Mouse (Mus musculus): ENCODE results near the gene Trim39.

Gene Trim39

GRCm38 (mm10) chr17:36271586-36272256, at the start of gene Trim39:
Gene Trim39, minus strand, starts transcription at chr17:36272247.
- DNase-seq (ENCODE audit: low spot score in 2 of 2) = peak; percentile 76 to 89

- DNase-seq (ENCODE audit: low spot score in 2 of 2) = no peak
Measured at GRCm38 (mm10) chr17:36315689-36316253, 43.7 kb upstream of the Trim39 start.

GRCm38 (mm10) chr17:36315041-36315688, 43.1 kb upstream of the Trim39 start:
- peak; percentile 76 to 84 for DNase-seq (ENCODE audit: low spot score in 2 of 2)

- DNase-seq (ENCODE audit: low spot score in 2 of 2) = peak in 1 of 2 experiments; percentile 7
Measured at GRCm38 (mm10) chr17:36314511-36314910, 42.5 kb upstream of the Trim39 start.

GRCm38 (mm10) chr17:36309293-36309692, 37.2 kb upstream of the Trim39 start:
- no peak for DNase-seq (ENCODE audit: low spot score in 2 of 2)

GRCm38 (mm10) chr17:36308855-36309254, 36.8 kb upstream of the Trim39 start:
- peak; percentile 77 to 80 for DNase-seq (ENCODE audit: low spot score in 2 of 2)

GRCm38 (mm10) chr17:36286390-36286789, 14.3 kb upstream of the Trim39 start, which contains the start of gene H2-M10.2:
Gene H2-M10.2, minus strand, starts transcription at chr17:36286490.
- DNase-seq (ENCODE audit: low spot score in 2 of 2) = no peak

GRCm38 (mm10) chr17:36281521-36282245, 9.6 kb upstream of the Trim39 start:
- DNase-seq (ENCODE audit: low spot score in 2 of 2) = no peak

- DNase-seq (ENCODE audit: low spot score in 2 of 2) = no peak
Measured at GRCm38 (mm10) chr17:36274776-36275175, 2.7 kb upstream of the Trim39 start.

- no peak for DNase-seq (ENCODE audit: low spot score in 2 of 2)
Measured at GRCm38 (mm10) chr17:36273796-36274195, 1.7 kb upstream of the Trim39 start.

GRCm38 (mm10) chr17:36272643-36273366, 758 bp upstream of the Trim39 start:
- DNase-seq (ENCODE audit: low spot score in 2 of 2) = no peak

- DNase-seq (ENCODE audit: low spot score in 2 of 2) = peak; percentile 85 to 93
Measured at GRCm38 (mm10) chr17:36270956-36271585, 976 bp downstream of the Trim39 start.

GRCm38 (mm10) chr17:36265834-36266233, 6.2 kb downstream of the Trim39 start:
- no peak for DNase-seq (ENCODE audit: low spot score in 2 of 2)

- DNase-seq (ENCODE audit: low spot score in 2 of 2) = no peak
Measured at GRCm38 (mm10) chr17:36264273-36264925, 7.6 kb downstream of the Trim39 start.

GRCm38 (mm10) chr17:36261511-36262166, 10.4 kb downstream of the Trim39 start:
- no peak for DNase-seq (ENCODE audit: low spot score in 2 of 2)

GRCm38 (mm10) chr17:36257969-36258368, 14.1 kb downstream of the Trim39 start, which contains the start of gene Rpp21:
Gene Rpp21, minus strand, starts transcription at chr17:36258069.
- no peak for DNase-seq (ENCODE audit: low spot score in 2 of 2)

- peak; percentile 85 to 88 for DNase-seq (ENCODE audit: low spot score in 2 of 2)
Measured at GRCm38 (mm10) chr17:36257241-36257947, 14.7 kb downstream of the Trim39 start.

- no peak for DNase-seq (ENCODE audit: low spot score in 2 of 2)
Measured at GRCm38 (mm10) chr17:36253087-36253600, 18.9 kb downstream of the Trim39 start.

GRCm38 (mm10) chr17:36252250-36252876, 19.7 kb downstream of the Trim39 start:
- no peak for DNase-seq (ENCODE audit: low spot score in 2 of 2)

All from right cerebral cortex, adult 2 months (tissue).